Mouse (Mus musculus) cerebellum, postnatal 10 days (tissue): ENCODE results near the gene Ltc4s.

ENCODE experiments used
- DNase-seq, 2 experiments: peaks; one replicate each; pipeline ENCODE4 v3.0.0; 2021; ENCODE audit warnings: mixed read lengths in 2 of 2

Gene Ltc4s

DNA sequence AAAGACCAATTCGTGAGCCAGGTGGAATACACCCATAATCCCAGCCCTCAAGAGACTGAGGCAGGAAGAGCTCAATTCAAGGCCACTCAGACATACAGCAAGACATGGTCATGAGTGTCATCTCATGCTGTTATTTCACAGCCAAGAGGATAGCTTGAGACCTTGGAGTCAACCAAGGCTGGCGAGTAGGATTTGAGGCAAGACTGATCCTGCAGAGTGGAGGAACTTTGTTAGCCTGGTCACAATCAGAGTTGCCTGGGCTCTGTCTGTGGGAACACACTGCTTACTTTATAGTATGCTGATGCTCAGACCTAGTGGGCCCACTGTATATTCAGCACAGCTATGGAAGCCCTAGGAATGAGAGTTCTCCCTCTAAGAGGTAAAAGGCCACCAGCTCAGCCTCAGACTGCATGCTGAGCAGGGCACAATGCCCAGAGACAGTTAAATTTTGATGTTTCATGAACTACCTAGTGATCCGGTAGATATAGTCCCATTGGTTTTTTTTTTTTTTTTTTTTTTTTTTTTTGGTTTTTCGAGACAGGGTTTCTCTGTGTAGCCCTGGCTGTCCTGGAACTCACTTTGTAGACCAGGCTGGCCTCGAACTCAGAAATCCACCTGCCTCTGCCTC lies 40.1 kb downstream of the Ltc4s start:
- DNase-seq = no peak

DNA sequence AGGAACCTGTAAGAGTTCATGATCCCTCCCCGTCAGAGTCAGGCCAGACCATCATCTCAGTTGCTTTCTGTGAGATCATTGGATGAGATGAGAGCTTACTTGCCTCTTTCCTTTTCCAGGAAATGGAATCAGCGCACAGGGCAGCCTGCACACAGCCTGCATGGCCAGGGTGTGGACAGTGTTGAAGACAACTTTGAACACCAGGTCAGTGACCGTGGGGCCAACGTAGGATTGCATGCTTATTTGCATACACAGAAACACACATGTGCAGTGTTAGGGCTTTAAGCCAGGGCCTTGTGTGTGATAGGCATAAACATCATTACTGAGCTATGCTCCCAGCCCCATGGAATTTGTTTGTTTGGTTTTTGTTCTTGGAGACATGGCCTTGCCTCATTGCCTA lies 40.9 kb downstream of the Ltc4s start:
- no peak for DNase-seq

DNA sequence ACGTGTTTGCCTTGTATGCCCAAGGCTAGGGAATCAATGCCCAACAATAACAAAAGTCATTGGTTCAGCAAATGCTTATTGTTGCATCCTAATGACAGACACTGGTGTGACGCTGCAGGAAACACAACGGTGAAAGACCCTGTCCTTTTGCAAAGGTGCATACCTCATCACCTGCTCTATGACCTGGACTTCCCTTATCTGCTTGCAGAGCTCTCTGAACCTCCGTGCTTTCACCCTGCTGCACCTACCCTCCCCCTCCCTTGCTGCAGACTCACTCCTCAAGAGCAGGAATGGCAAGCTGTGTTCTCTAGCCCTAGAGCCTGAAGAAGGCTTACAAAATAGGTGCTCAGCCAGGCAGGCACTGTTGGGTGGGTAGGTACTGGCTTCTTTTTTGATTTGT lies 43.6 kb downstream of the Ltc4s start:
- no peak for DNase-seq

DNA sequence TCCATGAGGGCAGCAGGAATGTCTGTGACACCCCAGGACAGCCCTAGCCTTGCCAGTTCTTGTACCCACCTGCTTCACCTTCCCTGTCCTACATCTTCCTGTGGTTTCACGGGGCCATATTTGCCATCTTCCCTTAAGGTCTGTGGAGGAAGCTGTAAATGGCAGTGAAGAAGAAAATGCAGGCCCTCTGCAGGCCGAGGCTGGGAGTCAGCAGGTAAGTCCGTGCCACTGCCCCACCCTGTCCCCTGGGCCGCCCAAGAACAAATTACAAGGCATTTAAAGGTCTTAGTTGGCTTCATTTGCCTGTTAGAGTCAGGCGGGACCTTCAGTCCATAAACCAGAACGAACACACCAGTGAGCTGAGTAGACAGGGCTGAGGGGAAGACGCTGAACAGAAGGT lies 44.3 kb downstream of the Ltc4s start:
- no peak for DNase-seq

DNA sequence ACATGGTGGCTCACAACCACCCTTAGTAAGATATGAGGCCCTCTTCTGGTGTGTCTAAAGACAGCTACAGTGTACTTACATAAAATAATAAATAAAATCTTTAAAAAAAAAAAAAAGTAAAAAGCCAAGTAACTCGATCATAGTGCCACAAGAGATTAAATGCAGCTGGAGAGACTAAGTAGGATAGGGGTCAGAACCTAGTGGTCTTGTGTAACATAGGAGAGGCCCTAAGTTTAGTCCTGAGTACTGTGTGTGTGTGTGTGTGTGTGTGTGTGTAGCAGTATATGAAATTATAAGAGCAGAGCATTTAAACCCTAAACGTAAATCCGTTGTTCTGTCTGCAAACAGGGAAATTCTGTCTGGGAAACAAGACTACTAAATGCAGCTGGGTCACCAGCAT lies 46.1 kb downstream of the Ltc4s start:
- no peak for DNase-seq

DNA sequence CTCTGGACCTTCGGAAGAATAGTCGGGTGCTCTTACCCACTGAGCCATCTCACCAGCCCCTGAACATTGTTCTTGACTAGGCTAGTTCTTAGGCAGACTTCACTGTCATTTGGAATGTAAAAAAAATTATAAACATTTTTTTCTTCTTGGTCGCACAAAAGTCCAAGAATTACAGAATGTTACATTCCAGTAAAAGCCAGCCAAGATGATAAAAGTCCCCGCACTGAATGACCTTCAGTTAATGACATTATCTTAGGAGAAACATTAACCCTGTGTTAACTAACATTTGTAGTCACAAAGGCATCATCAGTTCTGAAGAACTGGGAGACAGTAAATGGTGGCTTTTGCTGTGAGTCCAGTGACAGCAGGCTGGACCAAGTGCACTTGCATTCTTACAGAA lies 48.1 kb downstream of the Ltc4s start:
- DNase-seq = no peak

DNA sequence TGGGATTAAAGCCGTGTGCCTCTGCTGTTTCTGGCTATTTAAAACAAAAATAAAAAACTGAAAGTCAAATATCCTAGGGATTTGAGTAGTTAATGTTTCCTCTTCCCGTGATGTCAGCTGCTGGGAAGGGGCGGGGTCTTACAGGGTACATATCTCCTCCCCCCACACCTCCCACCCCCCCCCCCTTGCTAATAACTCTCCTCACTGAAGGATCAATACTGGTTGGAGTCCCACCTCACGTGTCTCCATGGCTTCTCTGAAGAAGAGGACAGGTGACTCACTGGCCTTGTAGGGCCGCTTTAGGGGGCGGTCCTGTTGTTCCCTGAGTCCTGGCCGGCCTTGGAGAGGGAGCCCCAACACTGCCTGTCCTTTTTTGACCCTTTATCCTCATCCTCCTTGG lies 49.7 kb downstream of the Ltc4s start:
- no peak for DNase-seq
